Mouse (Mus musculus) midbrain, embryonic 10.5 days (tissue): ENCODE data around the gene Ccdc89. TPM values are rescaled to one million over a fixed set of nuclear protein-coding genes. Genes with fewer than 3 reads are reported as not detected.

ENCODE experiments used
- DNase-seq: peaks from one replicate; pipeline ENCODE4 v3.0.0-alpha.2; 2017; ENCODE audit warnings: low spot score
- H3K27ac ChIP-seq: fragments of 300-500 bp; sonication (generic); replicated peaks from 2 replicates; pipeline ENCODE4 v1.5.1; 2016; ENCODE audit warnings: mild to moderate bottlenecking
- H3K27me3 ChIP-seq: fragments of 300-500 bp; sonication (generic); 2 replicates; pipeline ENCODE4 v1.6.1; 2016; ENCODE audit warnings: low read depth, mild to moderate bottlenecking; ENCODE audit not compliant: poor library complexity, severe bottlenecking
- H3K36me3 ChIP-seq: fragments of 300-500 bp; sonication (generic); 2 replicates; pipeline ENCODE4 v1.6.1; 2016; ENCODE audit warnings: mild to moderate bottlenecking, moderate library complexity
- H3K4me1 ChIP-seq: fragments of 300-500 bp; sonication (generic); 2 replicates; pipeline ENCODE4 v1.6.1; 2016
- H3K4me3 ChIP-seq: fragments of 300-500 bp; sonication (generic); 2 replicates; pipeline ENCODE4 v1.5.1; 2016; ENCODE audit warnings: mild to moderate bottlenecking, moderate library complexity
- H3K9me3 ChIP-seq: fragments of 300-500 bp; sonication (generic); replicated peaks from 2 replicates; pipeline ENCODE4 v1.6.1; 2016; ENCODE audit warnings: mild to moderate bottlenecking
- WGBS: fragments of 180-500 bp; shearing (Covaris S2); methylation state at CpG from one replicate; pipeline ENCODE4 v1.1.7; 2016; 5-methylcytosine and 5-hydroxymethylcytosine counted together
- polyA plus RNA-seq: library from polyadenylated mRNA; unstranded; fragments of >200 nt; fragmentation: Nextera tagmentation; extraction: Ambion mirVana; gene quantifications from 2 replicates; pipeline ENCODE4 v1.2.1, GENCODE M21; 2016

The Ccdc89 gene
- polyA plus RNA-seq, 1 experiment from 2014 or later = 3.3 TPM

- Histone ChIP-seq H3K9me3 (no peaks in the 10 kb centered on the region), H3K27me3 (no peaks in the 10 kb centered on the region), H3K27ac (peak overlapping the region; percentile 99), H3K4me1 (peaks cover 18% of the 10 kb centered on the region), H3K36me3 (peaks cover 24% of the 10 kb centered on the region), H3K4me3 (peak overlapping the region; percentile 99)
- DNase-seq = peak; percentile 77
- WGBS = under 1% methylated on average over 122 of the region's 123 CpGs
These were observed 17.0 kb downstream of the Ccdc89 start for GRCm38 (mm10) chr7:90443101-90444091.

- Histone ChIP-seq H3K9me3 (no peaks in the 10 kb centered on the region), H3K27ac (peak overlapping the region; percentile 99), H3K4me3 (peak overlapping the region; percentile 99), H3K4me1 (peaks cover 18% of the 10 kb centered on the region), H3K36me3 (peaks cover 31% of the 10 kb centered on the region), H3K27me3 (no peaks in the 10 kb centered on the region)
- WGBS = 0% methylated on average over 6 of the region's 6 CpGs
- no peak for DNase-seq
These were observed 17.8 kb downstream of the Ccdc89 start for GRCm38 (mm10) chr7:90444206-90444605.

GRCm38 (mm10) chr7:90456149-90456844, 29.9 kb downstream of the Ccdc89 start:
- DNase-seq = no peak
- Histone ChIP-seq H3K27ac (peak overlapping the region; percentile 91), H3K27me3 (no peaks in the 10 kb centered on the region), H3K36me3 (peaks cover 32% of the 10 kb centered on the region), H3K4me1 (peaks cover 18% of the 10 kb centered on the region), H3K9me3 (no peaks in the 10 kb centered on the region), H3K4me3 (peak overlapping the region; percentile 77)
- WGBS = 43% methylated on average over 7 of the region's 7 CpGs

GRCm38 (mm10) chr7:90456845-90457468, 30.6 kb downstream of the Ccdc89 start, which contains the start of gene Tmem126a:
Gene Tmem126a, minus strand, starts transcription at chr7:90457229.
- peak; percentile 91 for DNase-seq
- Histone ChIP-seq H3K27ac (peak within 1 kb of the TSS; percentile 91), H3K9me3 (no peaks in the 10 kb centered on the region), H3K36me3 (peaks cover 25% of the 10 kb centered on the region), H3K4me1 (peaks cover 18% of the 10 kb centered on the region), H3K27me3 (no peaks in the 10 kb centered on the region), H3K4me3 (peak within 1 kb of the TSS; percentile 77)
- under 1% methylated on average over 41 of the region's 41 CpGs for WGBS

- Histone ChIP-seq H3K27ac (peak overlapping the region; percentile 91), H3K9me3 (no peaks in the 10 kb centered on the region), H3K4me1 (peaks cover 18% of the 10 kb centered on the region), H3K27me3 (no peaks in the 10 kb centered on the region), H3K4me3 (peak overlapping the region; percentile 77), H3K36me3 (peaks cover 21% of the 10 kb centered on the region)
- DNase-seq = peak; percentile 22
- WGBS = 32% methylated on average over 10 of the region's 10 CpGs
These were observed 31.1 kb downstream of the Ccdc89 start for GRCm38 (mm10) chr7:90457517-90457916.

- H3K27ac ChIP-seq = no peak overlapping the region
- WGBS = 58% methylated on average over 10 of the region's 10 CpGs
- no peak for DNase-seq
- H3K4me1 ChIP-seq = peaks cover 18% of the 10 kb centered on the region
- no peaks in the 10 kb centered on the region for H3K36me3 ChIP-seq
- no peaks in the 10 kb centered on the region for H3K27me3 ChIP-seq
- H3K4me3 ChIP-seq = no peak overlapping the region
- no peaks in the 10 kb centered on the region for H3K9me3 ChIP-seq
These were observed 34.0 kb downstream of the Ccdc89 start for GRCm38 (mm10) chr7:90460330-90460729.

GRCm38 (mm10) chr7:90460930-90461329, 34.6 kb downstream of the Ccdc89 start:
- Histone ChIP-seq H3K4me3 (peak overlapping the region; percentile 7; the same call in 1 of the 2 replicates), H3K4me1 (peaks cover 13% of the 10 kb centered on the region), H3K36me3 (no peaks in the 10 kb centered on the region), H3K9me3 (no peaks in the 10 kb centered on the region), H3K27me3 (no peaks in the 10 kb centered on the region), H3K27ac (no peak overlapping the region)
- DNase-seq = peak; percentile 32
- WGBS = 20% methylated on average over 14 of the region's 14 CpGs

GRCm38 (mm10) chr7:90461441-90461840, 35.1 kb downstream of the Ccdc89 start:
- DNase-seq = peak; percentile 9
- Histone ChIP-seq H3K9me3 (no peaks in the 10 kb centered on the region), H3K27me3 (no peaks in the 10 kb centered on the region), H3K36me3 (no peaks in the 10 kb centered on the region), H3K4me3 (no peak overlapping the region), H3K4me1 (peaks cover 8% of the 10 kb centered on the region), H3K27ac (no peak overlapping the region)
- WGBS = 92% methylated on average over 5 of the region's 5 CpGs

GRCm38 (mm10) chr7:90473511-90473910, 47.1 kb downstream of the Ccdc89 start:
- H3K36me3 ChIP-seq = peaks cover 17% of the 10 kb centered on the region
- H3K4me1 ChIP-seq = peaks cover 19% of the 10 kb centered on the region
- no peak overlapping the region for H3K4me3 ChIP-seq
- H3K9me3 ChIP-seq = no peaks in the 10 kb centered on the region
- no peak for DNase-seq
- no peak overlapping the region for H3K27ac ChIP-seq
- WGBS = 80% methylated on average over 2 of the region's 2 CpGs
- peaks cover 9% of the 10 kb centered on the region; the same call in 1 of the 2 replicates for H3K27me3 ChIP-seq

- WGBS = under 1% methylated on average over 36 of the region's 36 CpGs
- Histone ChIP-seq H3K27me3 (peaks cover 9% of the 10 kb centered on the region; the same call in 1 of the 2 replicates), H3K9me3 (no peaks in the 10 kb centered on the region), H3K4me3 (peak within 1 kb of the TSS; percentile 72), H3K4me1 (peaks cover 19% of the 10 kb centered on the region), H3K27ac (peak within 1 kb of the TSS; percentile 88), H3K36me3 (no peaks in the 10 kb centered on the region)
- DNase-seq = peak; percentile 98
These were observed 49.5 kb downstream of the Ccdc89 start, which contains the start of gene Tmem126b for GRCm38 (mm10) chr7:90475793-90476312. Gene Tmem126b, minus strand, starts transcription at chr7:90476001.

GRCm38 (mm10) chr7:90476313-90477245, 50.2 kb downstream of the Ccdc89 start, which contains the start of gene Dlg2:
Gene Dlg2, plus strand, starts transcription at chr7:90476672.
- Histone ChIP-seq H3K9me3 (no peaks in the 10 kb centered on the region), H3K27me3 (peaks cover 9% of the 10 kb centered on the region; the same call in 1 of the 2 replicates), H3K4me3 (peak within 1 kb of the TSS; percentile 72), H3K4me1 (peaks cover 19% of the 10 kb centered on the region), H3K36me3 (no peaks in the 10 kb centered on the region), H3K27ac (peak within 1 kb of the TSS; percentile 88)
- DNase-seq = no peak
- WGBS = under 1% methylated on average over 32 of the region's 32 CpGs
